Mouse (Mus musculus): ENCODE results near the gene a.

DNA sequence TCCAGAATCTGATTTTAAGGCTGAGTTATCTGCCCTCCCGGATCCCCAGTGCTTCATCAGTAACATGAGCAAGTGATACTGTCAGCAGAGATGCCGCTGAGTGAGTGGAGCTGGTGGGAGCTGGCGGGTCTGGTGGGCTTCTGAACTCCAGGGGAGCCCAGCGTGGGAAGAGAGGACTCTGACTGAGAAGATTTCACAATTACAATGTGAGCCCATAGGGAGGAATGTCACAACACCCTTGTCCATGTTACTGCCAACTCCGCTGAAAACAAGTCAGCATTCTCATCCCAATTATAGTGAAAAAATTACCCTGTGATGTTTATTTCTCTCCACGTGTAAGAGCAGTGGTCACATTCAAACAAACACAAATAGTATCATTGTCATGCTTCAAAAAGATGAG, 144.9 kb downstream of the a start:
- TF ChIP-seq POLR2A (IDR thresholded peaks at IDR 0.05; ENCODE audit: borderline replicate concordance, extremely low read depth, low read depth, low read length) = no peak
- TF ChIP-seq CTCF (IDR thresholded peaks at IDR 0.05; ENCODE audit: insufficient read depth, low read length) = no peak
